Mouse (Mus musculus): Measurements from ENCODE around the gene Rasal3.

Rasal3 gene

DNA sequence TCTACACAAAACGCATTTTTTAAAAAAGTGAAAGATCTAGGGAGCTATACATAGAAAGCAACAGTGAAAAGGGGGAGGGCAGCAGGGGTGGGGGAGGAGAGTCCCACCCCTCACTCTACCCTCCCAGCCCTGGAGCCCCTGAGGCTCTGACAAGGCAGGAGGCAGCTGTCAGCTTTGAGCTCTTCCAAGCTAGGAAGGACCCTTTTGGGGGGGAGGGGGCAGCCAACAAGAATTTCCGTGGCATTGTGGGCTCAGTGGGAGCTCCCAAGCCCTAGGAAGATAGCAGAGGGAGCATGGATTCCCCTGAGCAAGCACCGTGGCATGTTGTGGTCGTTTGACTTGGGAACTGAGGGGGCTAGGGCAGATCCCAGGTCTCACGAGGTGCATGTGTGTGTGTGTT lies 49.2 kb downstream of the Rasal3 start:
- DNase-seq (ENCODE audit: low spot score): no peak

DNA sequence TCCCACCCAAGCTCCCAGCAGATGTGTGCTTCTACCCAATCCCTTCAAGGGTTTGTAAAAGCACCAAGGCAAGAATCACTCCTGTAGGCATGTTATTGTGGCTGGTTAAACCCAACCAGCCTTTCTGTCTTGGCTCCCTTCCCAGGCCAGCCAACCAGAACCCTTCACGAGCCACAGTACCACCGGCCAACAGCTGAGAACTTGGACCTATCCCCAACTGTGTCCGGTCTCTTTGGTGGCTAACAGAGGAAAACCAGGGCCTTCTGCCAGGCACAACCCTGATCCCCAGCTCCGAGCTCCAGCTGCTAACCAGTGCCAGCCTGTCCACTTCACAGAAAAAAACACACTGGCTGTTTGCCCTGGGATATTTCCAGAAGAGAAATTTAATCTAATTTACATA lies 49.7 kb downstream of the Rasal3 start:
- DNase-seq (ENCODE audit: low spot score): no peak

DNA sequence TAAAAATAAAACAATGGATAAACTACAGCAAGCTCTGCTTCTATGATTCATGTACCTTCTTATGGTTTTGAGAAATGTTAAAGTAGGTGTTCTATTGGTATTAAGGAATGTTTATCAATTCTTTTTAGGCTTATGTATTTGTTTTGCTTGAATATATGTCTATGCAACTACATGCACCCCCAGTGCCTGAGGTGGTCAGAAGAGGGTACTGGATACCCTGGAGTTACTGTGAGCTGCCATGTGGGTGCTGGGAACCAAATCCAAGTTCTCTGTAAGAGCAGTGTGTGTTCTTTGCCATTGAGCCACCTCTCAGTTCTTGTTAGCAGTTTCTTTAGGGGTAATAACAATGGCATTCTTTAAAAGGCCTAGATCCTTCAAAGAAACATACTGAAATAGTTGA lies 51.7 kb downstream of the Rasal3 start:
- DNase-seq (ENCODE audit: low spot score): no peak

DNA sequence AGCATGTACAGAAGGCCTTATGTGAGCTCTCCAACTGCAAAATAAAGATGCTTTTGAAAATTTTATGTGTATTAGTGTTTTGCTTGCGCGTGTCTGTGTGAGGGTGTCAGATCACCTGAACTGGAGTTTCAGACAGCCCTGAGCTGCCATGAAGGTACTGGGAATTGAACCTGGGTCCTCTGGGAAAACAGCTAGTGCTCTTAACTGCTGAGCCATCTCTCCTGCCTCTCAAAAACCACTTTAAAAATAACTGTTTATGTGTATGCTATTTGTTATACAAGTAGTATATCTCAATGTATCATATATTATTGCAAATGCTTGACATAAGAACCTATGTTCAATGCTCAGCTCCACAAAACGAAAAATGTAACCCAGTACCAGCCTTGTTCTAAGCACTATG lies 52.1 kb downstream of the Rasal3 start:
- no peak for DNase-seq (ENCODE audit: low spot score)

DNA sequence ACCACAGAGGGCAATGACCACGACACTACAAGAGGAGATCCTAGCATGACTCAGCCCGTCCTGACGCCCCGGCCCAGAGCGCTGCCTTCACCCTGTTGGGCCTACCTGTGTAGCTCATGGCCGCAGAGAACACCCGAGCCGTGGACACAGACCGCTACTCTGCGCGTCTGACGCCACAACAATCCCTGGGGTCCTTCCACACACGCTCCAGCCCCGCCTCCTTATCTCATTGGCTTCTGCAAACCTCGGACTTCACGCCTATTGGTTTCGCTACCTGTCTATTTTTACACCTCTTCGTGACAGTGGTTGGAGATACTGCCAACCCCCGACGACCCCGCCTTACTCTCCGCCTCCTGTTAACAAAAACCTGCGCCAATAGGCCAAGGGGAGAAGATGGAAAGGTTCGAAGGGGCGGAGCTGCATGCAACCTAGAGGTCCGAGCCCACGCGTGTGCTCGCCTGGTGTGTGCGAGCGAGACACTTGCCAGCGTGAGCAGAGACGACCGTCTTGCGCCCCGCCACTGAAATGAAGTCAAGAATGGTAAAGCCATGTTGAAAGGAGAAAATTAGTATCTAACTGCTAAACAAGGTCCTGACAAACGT lies 52.9 kb downstream of the Rasal3 start, which contains the start of gene Akap8l:
TSS of gene Akap8l (minus strand) at position 226 of the 602 bp plus-strand sequence.
- DNase-seq (ENCODE audit: low spot score): peak; percentile 99

DNA sequence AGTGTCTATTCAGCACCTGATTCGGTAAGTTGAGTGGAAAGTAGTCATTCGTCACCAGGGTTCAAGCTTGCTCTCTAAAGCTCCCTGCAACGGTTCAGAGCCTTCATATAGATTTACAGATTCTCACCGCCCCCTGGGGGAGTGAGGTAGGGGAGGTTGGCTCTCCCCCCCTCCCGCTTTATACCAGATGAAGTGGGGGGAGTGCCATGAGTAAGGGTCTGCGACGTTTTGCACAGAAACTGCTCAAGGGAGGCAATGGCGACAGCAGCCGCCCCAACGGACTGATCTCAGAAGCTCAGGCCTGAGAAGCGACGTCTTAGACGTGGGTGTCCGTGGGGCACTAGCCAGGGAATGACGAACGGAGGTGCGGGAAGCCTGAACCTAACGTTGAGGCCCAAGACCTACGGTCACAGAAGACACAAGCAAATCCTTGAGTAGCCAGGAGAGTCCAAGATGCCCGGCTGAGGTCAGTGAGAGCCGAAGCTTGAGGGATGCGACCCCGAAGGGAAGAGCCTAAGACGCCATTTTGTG lies 53.5 kb downstream of the Rasal3 start:
- no peak for DNase-seq (ENCODE audit: low spot score)

DNA sequence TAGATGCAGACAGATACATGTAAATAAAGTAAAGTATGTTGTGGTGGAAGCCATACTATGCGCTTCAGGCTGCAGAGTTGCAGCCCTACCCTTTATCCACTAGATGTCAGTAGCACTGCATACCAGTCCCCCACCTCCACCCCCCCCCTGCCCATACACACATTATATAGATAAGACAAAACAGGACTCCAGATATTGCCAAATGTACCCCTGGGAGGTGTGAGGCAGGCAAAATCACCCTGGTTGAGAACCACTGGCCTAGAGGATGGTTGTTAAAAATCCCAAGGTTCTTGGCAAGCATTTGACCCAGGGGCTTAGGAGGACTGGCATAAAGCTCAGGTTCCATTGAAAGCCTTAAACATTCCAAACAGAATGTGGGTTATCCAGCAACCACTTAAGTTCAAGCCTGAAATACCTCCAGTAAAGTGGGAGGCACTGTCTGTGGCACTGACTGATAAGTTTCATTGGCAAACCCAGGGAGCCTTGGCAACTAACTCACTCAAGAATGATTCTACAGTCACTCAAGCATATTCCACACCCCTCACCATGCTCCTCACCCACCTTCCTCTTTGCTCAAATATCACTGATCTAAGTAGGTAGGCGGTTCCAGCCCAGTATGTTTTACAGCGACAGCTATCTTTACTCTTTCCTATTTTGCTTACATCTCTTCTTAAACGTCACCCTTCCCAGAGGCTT lies 54.2 kb downstream of the Rasal3 start:
- DNase-seq (ENCODE audit: low spot score): peak; percentile 37

DNA sequence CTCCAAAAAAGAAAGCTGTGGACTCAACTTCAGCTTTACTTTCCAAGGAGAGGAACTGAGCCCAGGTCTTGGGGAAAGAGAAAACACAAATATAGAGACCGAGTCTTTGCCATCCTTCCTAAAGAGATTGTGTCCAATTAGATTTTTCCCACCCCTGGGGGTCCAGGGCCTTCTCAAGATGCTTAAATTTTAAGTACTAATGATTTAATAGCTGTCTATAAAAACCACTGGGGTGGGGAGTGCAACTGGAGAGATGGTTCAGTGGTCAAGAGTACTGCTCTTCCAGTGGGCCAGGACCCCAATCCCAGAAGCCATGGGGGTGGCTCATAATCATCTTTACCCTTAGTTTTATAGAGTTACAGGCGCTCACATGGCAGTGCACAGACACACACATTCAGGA lies 55.0 kb downstream of the Rasal3 start:
- DNase-seq (ENCODE audit: low spot score): no peak

DNA sequence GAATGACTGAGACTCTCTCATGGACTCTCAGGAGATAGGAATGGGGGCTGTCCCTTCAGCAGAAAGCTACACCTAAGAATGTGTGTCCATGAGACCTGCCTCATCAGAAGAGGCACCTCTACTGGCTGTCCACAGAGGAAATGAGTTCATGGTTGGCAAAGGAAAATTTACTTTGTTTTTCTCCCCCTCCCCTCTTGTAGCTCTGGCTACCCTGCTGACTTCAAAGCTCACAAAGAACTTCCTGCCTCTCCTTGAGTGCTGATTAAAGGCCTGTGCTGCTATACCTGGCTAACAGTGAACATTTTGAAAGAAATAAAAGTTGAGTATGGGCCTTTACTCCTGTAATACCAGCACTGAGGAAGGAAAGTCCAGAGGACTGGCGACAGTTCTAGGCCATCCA lies 62.3 kb downstream of the Rasal3 start:
- DNase-seq (ENCODE audit: low spot score): no peak

Data from lung, postnatal 25 days (tissue).